Mouse (Mus musculus) skeletal muscle tissue, adult 2 months (tissue): ENCODE results near the gene Dlgap3.

Source experiments
- DNase-seq: peaks from one replicate; pipeline ENCODE4 v3.0.0-alpha.2; 2012; ENCODE audit warnings: low read depth, low spot score

Dlgap3 gene

DNA sequence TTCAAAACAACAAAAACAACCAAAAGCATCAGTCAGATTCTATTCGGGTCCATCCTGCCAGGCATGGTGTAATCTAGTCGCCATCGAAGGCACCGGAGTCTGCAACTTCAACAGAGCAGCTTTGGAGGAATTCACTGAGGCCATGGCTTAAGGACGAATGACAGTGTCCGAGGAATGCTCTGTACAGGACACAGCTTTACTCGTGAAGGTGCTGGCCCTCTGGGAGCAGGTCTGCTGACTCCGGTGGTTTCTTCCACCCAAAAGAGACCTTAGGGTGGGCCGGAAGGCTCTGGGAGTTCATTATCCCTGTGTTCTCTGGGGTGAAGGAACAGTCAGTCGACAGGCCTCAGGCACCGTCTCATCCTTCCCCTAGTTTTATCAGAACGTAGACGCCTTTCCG lies 92.6 kb downstream of the Dlgap3 start:
- no peak for DNase-seq

- no peak for DNase-seq
Measured at GRCm38 (mm10) chr4:127263438-127264182, 94.6 kb downstream of the Dlgap3 start.

DNA sequence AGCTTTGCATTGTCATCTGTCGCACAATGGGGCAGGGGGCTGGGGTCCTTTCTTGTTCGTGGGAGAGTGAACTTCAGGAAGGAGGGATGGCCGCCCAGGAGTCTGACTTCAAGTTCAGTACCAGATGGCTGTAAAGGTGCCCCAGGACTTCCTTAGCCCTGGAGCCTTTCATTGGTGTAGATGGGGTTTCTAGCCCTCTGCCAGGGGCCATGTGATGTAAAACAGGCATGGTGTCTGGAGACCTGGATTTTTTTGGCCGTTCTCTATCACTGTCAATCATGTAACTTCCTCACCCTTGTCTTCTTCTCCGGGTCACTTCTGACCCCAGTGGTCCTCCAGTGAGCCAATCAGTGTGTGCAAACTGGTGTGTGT lies 95.2 kb downstream of the Dlgap3 start:
- DNase-seq: no peak

DNA sequence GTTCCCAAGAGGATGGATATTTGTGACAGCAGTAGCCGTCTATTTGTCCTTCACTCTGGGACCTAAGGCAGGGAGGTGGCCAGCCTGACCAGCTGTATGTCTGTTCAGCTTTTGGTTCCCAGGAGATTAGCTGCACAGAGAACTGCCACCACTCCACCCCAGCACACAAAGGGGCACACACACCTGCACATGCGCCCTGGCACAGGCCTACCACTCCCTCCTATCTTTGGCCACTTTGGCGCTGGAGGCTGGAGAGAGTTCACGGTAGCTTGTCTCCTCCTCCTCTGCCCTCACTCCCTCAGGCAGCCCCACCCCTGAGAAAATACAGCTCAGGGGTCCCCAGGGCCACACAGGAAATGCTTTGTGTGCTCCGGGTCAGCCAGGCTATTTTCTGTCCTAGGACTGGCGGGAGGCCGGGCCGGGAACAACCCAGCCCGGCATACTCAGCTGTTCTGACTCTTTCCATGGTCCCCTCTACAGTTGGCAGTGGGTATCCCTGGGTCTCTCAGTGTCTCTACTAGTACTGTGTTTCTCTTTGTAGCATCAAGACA lies 109.5 kb downstream of the Dlgap3 start:
- DNase-seq: peak; percentile 29

DNA sequence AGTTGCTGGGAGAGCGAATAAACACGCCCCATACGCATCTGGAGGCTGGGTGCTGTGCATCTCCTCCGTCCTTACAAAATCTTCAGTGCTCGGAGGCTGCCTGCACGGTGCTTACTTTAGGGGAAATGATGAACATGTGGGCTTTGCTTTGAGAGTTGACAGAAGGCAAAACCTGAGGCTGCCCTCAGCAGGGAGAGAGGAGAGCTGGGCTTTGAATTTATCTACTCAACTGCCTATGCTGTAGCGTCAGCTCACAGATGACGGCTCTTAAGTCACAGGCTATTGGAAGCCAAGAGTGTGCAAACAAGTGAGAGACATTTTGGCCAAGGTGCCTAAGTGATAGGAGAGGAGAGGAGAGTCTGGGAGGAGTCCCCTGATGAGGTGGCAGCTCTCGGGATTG lies 110.2 kb downstream of the Dlgap3 start:
- DNase-seq: no peak
